Mouse (Mus musculus): ENCODE measurements at regions not wholly inside any gene's neighbourhood (a gene's known extent, or its start where the extent isn't known, plus 50 kb on each side); places are given as distances from the start of the nearest gene placed in this dataset.

- no peak for DNase-seq (ENCODE audit: low spot score)
Observed at GRCm38 (mm10) chr2:168338382-168338781, 56.8 kb upstream of the Kcng1 start.

- peak; percentile 9 for DNase-seq (ENCODE audit: low spot score)
Observed at GRCm38 (mm10) chr2:168337611-168338010, 56.1 kb upstream of the Kcng1 start.

GRCm38 (mm10) chr2:168335739-168336385 lies 54.3 kb upstream of the Kcng1 start:
- no peak for DNase-seq (ENCODE audit: low spot score)

GRCm38 (mm10) chr2:168334241-168334588 lies 52.7 kb upstream of the Kcng1 start:
- DNase-seq (ENCODE audit: low spot score): no peak

GRCm38 (mm10) chr2:168333552-168334240 lies 52.2 kb upstream of the Kcng1 start:
- DNase-seq (ENCODE audit: low spot score): no peak

- DNase-seq (ENCODE audit: low spot score): no peak
Observed at GRCm38 (mm10) chr2:168332972-168333371, 51.4 kb upstream of the Kcng1 start.

All from heart, adult 8-10 months (tissue).